Mouse (Mus musculus) heart, embryonic 12.5 days (tissue): Measurements from ENCODE around the gene Galk2. TPM values are rescaled to one million over a fixed set of nuclear protein-coding genes. Genes with fewer than 3 reads are reported as not detected.

Source experiments
- ATAC-seq: fragments of 200-750 bp; cut with Nextera tagmentation; 2 replicates; pipeline ENCODE4 v1.8.0; 2017; ENCODE audit warnings: moderate TSS enrichment, moderate library complexity; ENCODE audit not compliant: insufficient number of reproducible peaks, low FRiP score
- H3K27ac ChIP-seq: fragments of 300-500 bp; sonication (generic); 2 replicates; pipeline ENCODE4 v1.5.1; 2016; ENCODE audit warnings: mild to moderate bottlenecking, moderate library complexity; ENCODE audit not compliant: poor library complexity, severe bottlenecking
- H3K27me3 ChIP-seq: fragments of 300-500 bp; sonication (generic); replicated peaks from 2 replicates; pipeline ENCODE4 v1.6.1; 2016; ENCODE audit warnings: mild to moderate bottlenecking, moderate library complexity
- H3K36me3 ChIP-seq: fragments of 300-500 bp; sonication (generic); 2 replicates; pipeline ENCODE4 v1.6.1; 2016; ENCODE audit warnings: mild to moderate bottlenecking, moderate library complexity
- H3K4me1 ChIP-seq: fragments of 300-500 bp; sonication (generic); replicated peaks from 2 replicates; pipeline ENCODE4 v1.6.1; 2016; ENCODE audit warnings: mild to moderate bottlenecking
- H3K4me2 ChIP-seq: fragments of 300-500 bp; sonication (generic); 2 replicates; pipeline ENCODE4 v1.6.1; 2016; ENCODE audit warnings: mild to moderate bottlenecking, moderate library complexity
- H3K4me3 ChIP-seq: fragments of 300-500 bp; sonication (generic); 2 replicates; pipeline ENCODE4 v1.5.1; 2016; ENCODE audit warnings: mild to moderate bottlenecking
- H3K9ac ChIP-seq: fragments of 300-500 bp; sonication (generic); 2 replicates; pipeline ENCODE4 v1.6.1; 2016; ENCODE audit warnings: mild to moderate bottlenecking, moderate library complexity
- H3K9me3 ChIP-seq: fragments of 300-500 bp; sonication (generic); replicated peaks from 2 replicates; pipeline ENCODE4 v1.6.1; 2016; ENCODE audit warnings: mild to moderate bottlenecking, moderate library complexity
- WGBS: fragments of 180-500 bp; shearing (Covaris S2); methylation state at CpG from one replicate; pipeline ENCODE4 v1.1.7; 2016; 5-methylcytosine and 5-hydroxymethylcytosine counted together
- polyA plus RNA-seq: library from polyadenylated mRNA; unstranded; fragments of >200 nt; fragmentation: Nextera tagmentation; extraction: Ambion mirVana; gene quantifications from 2 replicates; pipeline ENCODE4 v1.2.1, GENCODE M21; 2016

The Galk2 gene
- polyA plus RNA-seq, 1 experiment from 2014 or later: 34.2 TPM

GRCm38 (mm10) chr2:125900797-125901410 lies 42.0 kb downstream of the Galk2 start:
- Histone ChIP-seq H3K27me3 (no peaks in the 10 kb centered on the region), H3K9ac (no peak overlapping the region), H3K4me3 (no peak overlapping the region), H3K27ac (peak overlapping the region; percentile 65), H3K9me3 (no peaks in the 10 kb centered on the region), H3K36me3 (peaks cover 6% of the 10 kb centered on the region; the same call in 1 of the 2 replicates), H3K4me1 (peaks cover 13% of the 10 kb centered on the region), H3K4me2 (no peak overlapping the region)
- 42% methylated on average over 6 of the region's 6 CpGs for WGBS
- ATAC-seq: peak; percentile 98

DNA sequence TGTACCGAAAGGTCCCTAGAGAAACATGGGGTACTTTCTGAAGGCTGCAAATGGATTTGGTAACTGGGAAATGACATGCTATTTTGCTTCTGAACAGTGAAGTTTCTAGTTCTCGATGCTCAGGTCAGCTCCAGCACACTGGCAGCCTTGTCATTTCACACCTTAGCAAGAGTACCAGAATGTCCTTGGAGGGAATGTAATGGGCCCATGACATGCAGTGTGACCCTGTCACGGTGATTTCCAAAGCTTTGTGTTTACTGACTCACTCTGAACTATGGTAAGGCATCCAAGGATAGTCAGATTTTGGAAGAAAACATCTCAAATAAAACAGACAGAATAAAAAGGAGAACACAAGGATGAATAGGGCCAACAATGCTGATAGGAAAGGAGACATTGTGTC lies 42.5 kb downstream of the Galk2 start:
- WGBS: 70% methylated on average over 3 of the region's 3 CpGs
- Histone ChIP-seq H3K9ac (no peak overlapping the region), H3K27ac (peak overlapping the region; percentile 30; the same call in 1 of the 2 replicates), H3K4me3 (no peak overlapping the region), H3K36me3 (peaks cover 5% of the 10 kb centered on the region; the same call in 1 of the 2 replicates), H3K9me3 (no peaks in the 10 kb centered on the region), H3K4me1 (peaks cover 13% of the 10 kb centered on the region), H3K4me2 (no peak overlapping the region), H3K27me3 (no peaks in the 10 kb centered on the region)
- ATAC-seq: peak; percentile 58; the same call in 1 of the 2 replicates

- 85% methylated on average over 4 of the region's 4 CpGs for WGBS
- no peak overlapping the region for H3K4me3 ChIP-seq
- no peak overlapping the region for H3K27ac ChIP-seq
- no peak overlapping the region for H3K4me2 ChIP-seq
- H3K4me1 ChIP-seq: peaks cover under 1% of the 10 kb centered on the region
- H3K9me3 ChIP-seq: 0 out of 2 replicates have a peak, but pooled peaks cover 2% of the 10 kb centered on the region
- no peak for ATAC-seq
- H3K36me3 ChIP-seq: peaks cover 5% of the 10 kb centered on the region; the same call in 1 of the 2 replicates
- no peaks in the 10 kb centered on the region for H3K27me3 ChIP-seq
- H3K9ac ChIP-seq: no peak overlapping the region
These were observed 47.6 kb downstream of the Galk2 start for GRCm38 (mm10) chr2:125906407-125907066.

- Histone ChIP-seq H3K9me3 (0 out of 2 replicates have a peak, but pooled peaks cover 2% of the 10 kb centered on the region), H3K27ac (no peak overlapping the region), H3K4me3 (no peak overlapping the region), H3K27me3 (no peaks in the 10 kb centered on the region), H3K4me1 (no peaks in the 10 kb centered on the region; the same call in 1 of the 2 replicates), H3K4me2 (no peak overlapping the region), H3K36me3 (peaks cover 5% of the 10 kb centered on the region; the same call in 1 of the 2 replicates), H3K9ac (no peak overlapping the region)
- 77% methylated on average over 4 of the region's 4 CpGs for WGBS
- ATAC-seq: no peak
These were observed 48.8 kb downstream of the Galk2 start for GRCm38 (mm10) chr2:125907580-125908255.

GRCm38 (mm10) chr2:125914167-125914566 lies 55.3 kb downstream of the Galk2 start:
- no peak for ATAC-seq
- Histone ChIP-seq H3K36me3 (peaks cover 4% of the 10 kb centered on the region; the same call in 1 of the 2 replicates), H3K4me2 (no peak overlapping the region), H3K27ac (no peak overlapping the region), H3K4me3 (no peak overlapping the region), H3K9ac (no peak overlapping the region), H3K9me3 (no peaks in the 10 kb centered on the region), H3K4me1 (no peaks in the 10 kb centered on the region), H3K27me3 (no peaks in the 10 kb centered on the region)
- WGBS: 69% methylated on average over 1 of the region's 1 CpGs

GRCm38 (mm10) chr2:125914713-125915112 lies 55.8 kb downstream of the Galk2 start:
- Histone ChIP-seq H3K9me3 (no peaks in the 10 kb centered on the region), H3K4me2 (no peak overlapping the region), H3K27me3 (no peaks in the 10 kb centered on the region), H3K4me3 (no peak overlapping the region), H3K9ac (no peak overlapping the region), H3K27ac (no peak overlapping the region), H3K4me1 (no peaks in the 10 kb centered on the region), H3K36me3 (peaks cover 4% of the 10 kb centered on the region; the same call in 1 of the 2 replicates)
- no peak for ATAC-seq

GRCm38 (mm10) chr2:125916652-125917296 lies 57.9 kb downstream of the Galk2 start:
- Histone ChIP-seq H3K4me2 (no peak overlapping the region), H3K36me3 (peaks cover 13% of the 10 kb centered on the region), H3K9ac (no peak overlapping the region), H3K27ac (no peak overlapping the region), H3K4me1 (no peaks in the 10 kb centered on the region), H3K4me3 (no peak overlapping the region), H3K27me3 (no peaks in the 10 kb centered on the region), H3K9me3 (no peaks in the 10 kb centered on the region)
- no peak for ATAC-seq
- 73% methylated on average over 11 of the region's 11 CpGs for WGBS

DNA sequence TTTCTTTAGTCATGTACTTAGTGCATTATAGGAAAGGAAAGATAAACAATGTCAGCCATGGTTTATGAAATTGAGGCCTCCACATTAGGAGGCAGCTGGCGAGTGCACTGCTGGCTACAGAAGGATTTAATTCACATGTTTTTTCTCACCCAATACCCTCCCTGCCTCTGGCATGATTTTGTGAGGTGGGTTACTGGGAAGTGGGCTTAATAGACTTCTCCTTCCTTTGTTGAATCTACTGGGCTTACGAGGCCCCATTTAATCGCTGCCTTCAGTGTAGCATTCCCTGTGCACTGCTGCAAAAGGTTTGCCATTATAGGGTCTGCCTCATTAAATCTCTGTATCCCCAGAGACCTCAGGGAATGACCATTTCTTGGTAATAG lies 58.4 kb downstream of the Galk2 start:
- 92% methylated on average over 3 of the region's 3 CpGs for WGBS
- no peak overlapping the region for H3K27ac ChIP-seq
- ATAC-seq: no peak

GRCm38 (mm10) chr2:125921273-125921672 lies 62.4 kb downstream of the Galk2 start:
- Histone ChIP-seq H3K27me3 (no peaks in the 10 kb centered on the region), H3K4me3 (no peak overlapping the region), H3K27ac (no peak overlapping the region), H3K4me1 (peaks cover 6% of the 10 kb centered on the region; the same call in 1 of the 2 replicates), H3K9me3 (no peaks in the 10 kb centered on the region), H3K4me2 (no peak overlapping the region), H3K36me3 (peaks cover 13% of the 10 kb centered on the region), H3K9ac (no peak overlapping the region)
- WGBS: 75% methylated on average over 5 of the region's 5 CpGs
- ATAC-seq: no peak

More for the DNA sequence above, 58.4 kb downstream of the Galk2 start:
- Histone ChIP-seq H3K4me3 (no peak overlapping the region), H3K4me2 (no peak overlapping the region), H3K27me3 (no peaks in the 10 kb centered on the region), H3K9me3 (no peaks in the 10 kb centered on the region), H3K4me1 (no peaks in the 10 kb centered on the region), H3K36me3 (peaks cover 13% of the 10 kb centered on the region), H3K9ac (no peak overlapping the region)

DNA sequence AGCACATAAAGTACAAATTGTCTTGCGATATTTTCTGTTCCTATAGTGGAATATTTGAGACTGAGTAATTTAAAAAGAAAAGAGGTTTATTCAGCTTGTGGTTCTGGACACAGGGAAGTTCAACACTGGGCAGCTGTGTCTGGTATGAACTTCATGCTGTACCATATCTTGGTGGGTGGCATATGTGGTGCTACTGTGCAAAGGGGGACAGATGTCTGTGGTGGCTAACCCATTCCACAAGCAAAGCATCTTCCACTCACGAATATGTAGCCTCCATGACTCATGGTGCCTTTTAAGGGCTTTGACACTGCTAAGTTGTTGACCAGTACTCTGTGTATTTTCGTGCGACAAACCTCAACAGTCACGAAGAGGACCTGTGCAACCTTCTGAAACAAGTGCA lies 63.2 kb downstream of the Galk2 start:
- no peak overlapping the region for H3K27ac ChIP-seq
- H3K27me3 ChIP-seq: no peaks in the 10 kb centered on the region
- 91% methylated on average over 5 of the region's 5 CpGs for WGBS
- ATAC-seq: no peak
- no peaks in the 10 kb centered on the region for H3K9me3 ChIP-seq
- peaks cover 13% of the 10 kb centered on the region for H3K36me3 ChIP-seq
- peaks cover 6% of the 10 kb centered on the region; the same call in 1 of the 2 replicates for H3K4me1 ChIP-seq
- H3K4me3 ChIP-seq: no peak overlapping the region
- H3K9ac ChIP-seq: no peak overlapping the region
- H3K4me2 ChIP-seq: no peak overlapping the region

- 71% methylated on average over 4 of the region's 4 CpGs for WGBS
- no peak for ATAC-seq
- H3K4me1 ChIP-seq: peaks cover 6% of the 10 kb centered on the region; the same call in 1 of the 2 replicates
- H3K9ac ChIP-seq: no peak overlapping the region
- no peak overlapping the region for H3K4me2 ChIP-seq
- H3K27me3 ChIP-seq: no peaks in the 10 kb centered on the region
- H3K36me3 ChIP-seq: peaks cover 13% of the 10 kb centered on the region
- no peaks in the 10 kb centered on the region for H3K9me3 ChIP-seq
- no peak overlapping the region for H3K27ac ChIP-seq
- no peak overlapping the region for H3K4me3 ChIP-seq
These were observed 64.0 kb downstream of the Galk2 start for GRCm38 (mm10) chr2:125922877-125923276.
